Comparison of ENCODE assay signal across 26 mouse cellular contexts in genomic region chr1:154147001-154147571, GRCm38 (mm10). TPM values are rescaled to one million over a fixed set of nuclear protein-coding genes. Genes with fewer than 3 reads are reported as not detected.
DNase-seq lines count a peak whose midpoint lies in the region; ATAC-seq and TF ChIP-seq lines count a peak whose summit lies in the region.
"Had no signal": no experiment of that assay in that cellular context is flagged by ENCODE, and none has a peak within 500 bp of the region (broad histone marks: within the 10 kb centered on the region; RNA-seq: fewer than 3 reads in every experiment).

No protein-coding gene starts in this region.

- H3K36me3 ChIP-seq in heart, embryonic 10.5 days = no peaks in the 10 kb centered on the region
- no peaks in the 10 kb centered on the region for H3K36me3 ChIP-seq in kidney, embryonic 15.5 days
- no peaks in the 10 kb centered on the region for H3K36me3 ChIP-seq in kidney, postnatal 0 days (ENCODE audit: insufficient read depth, low read length)
- no peaks in the 10 kb centered on the region for H3K36me3 ChIP-seq in intestine, postnatal 0 days (ENCODE audit: control insufficient read depth, insufficient read depth)
- H3K36me3 ChIP-seq: embryonic facial prominence, embryonic 10.5 days; embryonic facial prominence, embryonic 12.5 days; forebrain, embryonic 15.5 days; G1E had no signal

- H3K9me3 ChIP-seq in heart, embryonic 10.5 days = no peaks in the 10 kb centered on the region
- H3K9me3 ChIP-seq in kidney, embryonic 15.5 days (replicated peaks) = no peaks in the 10 kb centered on the region
- H3K9me3 ChIP-seq in kidney, postnatal 0 days (replicated peaks; ENCODE audit: low read length) = no peaks in the 10 kb centered on the region
- H3K9me3 ChIP-seq in intestine, postnatal 0 days (ENCODE audit: control insufficient read depth) = no peaks in the 10 kb centered on the region
- H3K9me3 ChIP-seq: embryonic facial prominence, embryonic 10.5 days; embryonic facial prominence, embryonic 12.5 days; forebrain, embryonic 13.5 days; forebrain, embryonic 15.5 days had no signal

- H3K4me2 ChIP-seq in kidney, embryonic 15.5 days = no peak overlapping the region
- no peak overlapping the region for H3K4me2 ChIP-seq in kidney, postnatal 0 days (ENCODE audit: low read length)
- no peak overlapping the region for H3K4me2 ChIP-seq in intestine, postnatal 0 days (replicated peaks; ENCODE audit: low read depth)
- H3K4me2 ChIP-seq: embryonic facial prominence, embryonic 12.5 days; forebrain, embryonic 13.5 days; forebrain, embryonic 15.5 days had no signal

- H3K9ac ChIP-seq in kidney, embryonic 15.5 days = no peak overlapping the region
- H3K9ac ChIP-seq in kidney, postnatal 0 days (ENCODE audit: low read depth, low read length) = no peak overlapping the region
- no peak overlapping the region for H3K9ac ChIP-seq in intestine, postnatal 0 days (ENCODE audit: low read depth, low read length)
- H3K9ac ChIP-seq: embryonic facial prominence, embryonic 12.5 days; forebrain, embryonic 13.5 days; forebrain, embryonic 15.5 days had no signal

- H3K27ac ChIP-seq in heart, embryonic 10.5 days = no peak overlapping the region
- H3K27ac ChIP-seq in kidney, embryonic 15.5 days = no peak overlapping the region
- H3K27ac ChIP-seq in kidney, postnatal 0 days = no peak overlapping the region
- no peak overlapping the region for H3K27ac ChIP-seq in intestine, postnatal 0 days (ENCODE audit: low read depth, low read length)
- H3K27ac ChIP-seq: embryonic facial prominence, embryonic 10.5 days; embryonic facial prominence, embryonic 12.5 days; forebrain, embryonic 13.5 days; forebrain, embryonic 15.5 days had no signal

- TF ChIP-seq CTCF in kidney, postnatal 0 days (IDR thresholded peaks at IDR 0.05; ENCODE audit: low read depth) = no peak
- no peak for TF ChIP-seq CTCF in intestine, postnatal 0 days (IDR thresholded peaks at IDR 0.05; ENCODE audit: low read depth)

- H3K4me3 ChIP-seq in heart, embryonic 10.5 days = no peak overlapping the region
- no peak overlapping the region for H3K4me3 ChIP-seq in kidney, embryonic 15.5 days (replicated peaks)
- no peak overlapping the region for H3K4me3 ChIP-seq in kidney, postnatal 0 days (replicated peaks; ENCODE audit: low read depth, low read length)
- H3K4me3 ChIP-seq in intestine, postnatal 0 days (ENCODE audit: low read depth, low read length) = no peak overlapping the region
- H3K4me3 ChIP-seq: embryonic facial prominence, embryonic 10.5 days; embryonic facial prominence, embryonic 12.5 days; forebrain, embryonic 13.5 days; forebrain, embryonic 15.5 days had no signal

- peak; percentile 61 for DNase-seq in heart, embryonic 10.5 days (ENCODE audit: low spot score)
- no peak for DNase-seq in heart, postnatal 4 days
- DNase-seq in kidney, postnatal 14 days = no peak
- peak; percentile 69 for DNase-seq in kidney, postnatal 0 days (ENCODE audit: low spot score)
- no peak for DNase-seq in kidney, adult 8-10 months
- DNase-seq: adrenal gland, adult 8-10 months; adrenal gland, postnatal 14 days; adrenal gland, postnatal 36 days; B cell, adult 2 months; cerebellum, adult 11-12 months; cerebellum, adult 2 months; cerebellum, adult 9-10 months; cerebellum, postnatal 10 days; cerebellum, postnatal 25 days had no signal

- 74% methylated on average over 3 of the region's 3 CpGs for WGBS in heart, embryonic 10.5 days
- WGBS in kidney, embryonic 15.5 days = 32% methylated on average over 3 of the region's 3 CpGs
- WGBS in kidney, postnatal 0 days = 15% methylated on average over 3 of the region's 3 CpGs
- 81% methylated on average over 3 of the region's 3 CpGs for WGBS in intestine, postnatal 0 days

- no peaks in the 10 kb centered on the region for H3K27me3 ChIP-seq in heart, embryonic 10.5 days (ENCODE audit: insufficient read depth, poor library complexity, severe bottlenecking)
- no peaks in the 10 kb centered on the region for H3K27me3 ChIP-seq in kidney, embryonic 15.5 days
- no peaks in the 10 kb centered on the region for H3K27me3 ChIP-seq in kidney, postnatal 0 days (ENCODE audit: insufficient read depth, low read length)
- H3K27me3 ChIP-seq in intestine, postnatal 0 days (replicated peaks; ENCODE audit: control insufficient read depth, insufficient read depth, low read length) = no peaks in the 10 kb centered on the region
- H3K27me3 ChIP-seq: CH12.LX; embryonic facial prominence, embryonic 12.5 days; forebrain, embryonic 13.5 days; forebrain, embryonic 15.5 days; Patski had no signal

- 0 out of 2 replicates have a peak, but pooled peaks have one; percentile 66 for ATAC-seq in kidney, embryonic 15.5 days (replicated peaks; ENCODE audit: low FRiP score)
- ATAC-seq in kidney, postnatal 0 days (replicated peaks; ENCODE audit: low FRiP score, low read depth) = no peak
- no peak for ATAC-seq in intestine, postnatal 0 days
- ATAC-seq: activated CD4-positive, CD25-positive, alpha-beta regulatory T cell, adult 4 months; CD4-positive, CD25-positive, alpha-beta regulatory T cell, adult 4 months; forebrain, embryonic 13.5 days; forebrain, embryonic 15.5 days; Patski had no signal

- H3K4me1 ChIP-seq in heart, embryonic 10.5 days = peaks cover 17% of the 10 kb centered on the region
- H3K4me1 ChIP-seq in kidney, embryonic 15.5 days = peaks cover 27% of the 10 kb centered on the region
- H3K4me1 ChIP-seq in kidney, postnatal 0 days (replicated peaks; ENCODE audit: insufficient read depth, low read length) = peaks cover 13% of the 10 kb centered on the region; the same call in 1 of the 2 replicates
- H3K4me1 ChIP-seq in intestine, postnatal 0 days (replicated peaks; ENCODE audit: control insufficient read depth, insufficient read depth, low read length) = peaks cover 8% of the 10 kb centered on the region; the same call in 1 of the 2 replicates

RNA-seq across cellular contexts. Expression of gene Zfp648, which starts 53.9 kb away (rescaled TPM):
- 0.12 and 0.14 TPM in 2 replicates for polyA plus RNA-seq in heart, embryonic 10.5 days (2016; fragmentation: Nextera tagmentation; extraction: Ambion mirVana)
- not detected for total RNA-seq in heart, postnatal 4 days (2021)
- polyA plus RNA-seq in kidney, embryonic 15.5 days (2015; fragmentation: Nextera tagmentation; extraction: Ambion mirVana) = 0.26 and 0.28 TPM in 2 replicates
- 0.38 and 0.55 TPM in 2 replicates for polyA plus RNA-seq in kidney, postnatal 0 days (2015; fragmentation: Nextera tagmentation; extraction: Ambion mirVana)
- polyA plus RNA-seq in intestine, postnatal 0 days (2015; fragmentation: Nextera tagmentation; extraction: Ambion mirVana) = not detected in 2 replicates
- total RNA-seq: CH12.LX had no signal
- polyA plus RNA-seq: activated CD4-positive, CD25-positive, alpha-beta regulatory T cell, adult 4 months; CD4-positive, CD25-positive, alpha-beta regulatory T cell, adult 4 months; cerebellum, adult 2 months; forebrain, embryonic 11.5 days; forebrain, embryonic 13.5 days; G1E; Patski had no signal

Comparison
In these comparisons a context has a peak if more than half of its experiments do, and no peak if none do; other contexts are left out.
1. DNase-seq: peak in heart, embryonic 10.5 days (single experiment) and kidney, postnatal 0 days (single experiment); none in heart, postnatal 4 days (single experiment), kidney, postnatal 14 days (single experiment) and kidney, adult 8-10 months (0 of 2).